Mouse (Mus musculus): ENCODE results near the gene Pard6b.

- TF ChIP-seq CTCF (conservative IDR thresholded peaks at IDR 0.05 in 1 of 2, IDR thresholded peaks at IDR 0.05 in 1 of 2; ENCODE audit: low read depth in 2 of 2, low read length in 2 of 2) (no peak), ZNF384 (IDR thresholded peaks at IDR 0.05; ENCODE audit: low read depth, low read length) (no peak), JUN (IDR thresholded peaks at IDR 0.05; ENCODE audit: insufficient read depth, low read depth, low read length) (no peak), TBP (conservative IDR thresholded peaks at IDR 0.05; ENCODE audit: low read depth, low read length) (no peak), POLR2A (IDR thresholded peaks at IDR 0.05; ENCODE audit: low read depth, low read length) (no peak), TCF12 (IDR thresholded peaks at IDR 0.05; ENCODE audit: low read depth, low read length) (no peak)
Measured at GRCm38 (mm10) chr2:168095077-168095476, 14.3 kb downstream of the Pard6b start.

All from CH12.LX (cell line).